Comparison of ENCODE assay signal across 16 mouse cellular contexts in genomic region chr8:126359296-126359695, GRCm38 (mm10).
DNase-seq lines count a peak whose midpoint lies in the region; ATAC-seq and TF ChIP-seq lines count a peak whose summit lies in the region.
"Had no signal": no experiment of that assay in that cellular context is flagged by ENCODE, and none has a peak within 500 bp of the region (broad histone marks: within the 10 kb centered on the region; RNA-seq: fewer than 3 reads in every experiment).

No protein-coding gene starts in this region.

- 50% methylated on average over 6 of the region's 6 CpGs for WGBS in midbrain, embryonic 10.5 days
- 31% methylated on average over 6 of the region's 6 CpGs for WGBS in midbrain, embryonic 13.5 days
- WGBS in kidney, embryonic 14.5 days = 44% methylated on average over 6 of the region's 6 CpGs
- WGBS in olfactory bulb, adult 2 months = 63% methylated on average over 6 of the region's 6 CpGs

- no peak overlapping the region for H3K4me3 ChIP-seq in midbrain, embryonic 10.5 days
- no peak overlapping the region for H3K4me3 ChIP-seq in midbrain, embryonic 13.5 days (replicated peaks)
- H3K4me3 ChIP-seq in kidney, embryonic 14.5 days (ENCODE audit: low read length) = no peak overlapping the region
- H3K4me3 ChIP-seq in olfactory bulb, adult 2 months (ENCODE audit: insufficient read depth, low read depth, low read length) = no peak overlapping the region
- H3K4me3 ChIP-seq: embryonic facial prominence, embryonic 12.5 days; forebrain, embryonic 10.5 days; heart, adult 2 months; liver, embryonic 15.5 days had no signal

- TF ChIP-seq POLR2A in olfactory bulb, adult 2 months (IDR thresholded peaks at IDR 0.05; ENCODE audit: insufficient read depth, low read depth, low read length) = no peak

- H3K27ac ChIP-seq in midbrain, embryonic 10.5 days (replicated peaks) = peak overlapping the region; percentile 70
- H3K27ac ChIP-seq in midbrain, embryonic 13.5 days = no peak overlapping the region
- H3K27ac ChIP-seq in kidney, embryonic 14.5 days (ENCODE audit: low read depth, low read length) = peak overlapping the region; percentile 55; the same call in 1 of the 2 replicates
- H3K27ac ChIP-seq in olfactory bulb, adult 2 months (ENCODE audit: insufficient read depth, low read depth, low read length) = peak overlapping the region; percentile 16; the same call in 1 of the 2 replicates
- H3K27ac ChIP-seq: embryonic facial prominence, embryonic 12.5 days; forebrain, embryonic 10.5 days; heart, adult 2 months; liver, embryonic 15.5 days had no signal

- H3K4me1 ChIP-seq in midbrain, embryonic 10.5 days = peaks cover 16% of the 10 kb centered on the region
- H3K4me1 ChIP-seq in midbrain, embryonic 13.5 days (replicated peaks) = 0 out of 2 replicates have a peak, but pooled peaks cover 3% of the 10 kb centered on the region
- peaks cover 5% of the 10 kb centered on the region; the same call in 1 of the 2 replicates for H3K4me1 ChIP-seq in kidney, embryonic 14.5 days (ENCODE audit: control insufficient read depth, insufficient read depth, low read length)
- H3K4me1 ChIP-seq in olfactory bulb, adult 2 months (ENCODE audit: control insufficient read depth, insufficient read depth, low read length) = peaks cover 21% of the 10 kb centered on the region
- H3K4me1 ChIP-seq: embryonic facial prominence, embryonic 12.5 days; forebrain, embryonic 10.5 days; liver, embryonic 15.5 days had no signal

- TF ChIP-seq CTCF in olfactory bulb, adult 2 months (IDR thresholded peaks at IDR 0.05; ENCODE audit: insufficient read depth, low read depth, low read length) = no peak

- DNase-seq in adrenal gland, adult 8-10 months = peak; percentile 7
- DNase-seq in adrenal gland, adult 18-20 months (ENCODE audit: low spot score in 2 of 2) = no peak
- peak; percentile 13 for DNase-seq in midbrain, embryonic 10.5 days (ENCODE audit: low spot score)
- no peak for DNase-seq in lung, postnatal 14 days
- DNase-seq: cerebellum, postnatal 25 days; heart, adult 2 months; heart, postnatal 36 days; lung, postnatal 4 days; thymus, adult 18-20 months had no signal

- no peaks in the 10 kb centered on the region for H3K9me3 ChIP-seq in midbrain, embryonic 10.5 days (replicated peaks)
- 0 out of 2 replicates have a peak, but pooled peaks cover 6% of the 10 kb centered on the region for H3K9me3 ChIP-seq in midbrain, embryonic 13.5 days
- H3K9me3 ChIP-seq in kidney, embryonic 14.5 days (ENCODE audit: control insufficient read depth, low read length) = no peaks in the 10 kb centered on the region
- H3K9me3 ChIP-seq: forebrain, embryonic 10.5 days; liver, embryonic 15.5 days had no signal

- H3K9ac ChIP-seq in midbrain, embryonic 13.5 days (replicated peaks) = no peak overlapping the region
- H3K9ac ChIP-seq in kidney, embryonic 14.5 days (ENCODE audit: low read depth, low read length) = no peak overlapping the region
- H3K9ac ChIP-seq: embryonic facial prominence, embryonic 12.5 days; liver, embryonic 15.5 days had no signal

- H3K36me3 ChIP-seq in midbrain, embryonic 10.5 days = no peaks in the 10 kb centered on the region
- no peaks in the 10 kb centered on the region for H3K36me3 ChIP-seq in midbrain, embryonic 13.5 days
- H3K36me3 ChIP-seq in kidney, embryonic 14.5 days (ENCODE audit: control insufficient read depth, insufficient read depth, low read length) = no peaks in the 10 kb centered on the region
- H3K36me3 ChIP-seq: embryonic facial prominence, embryonic 12.5 days; forebrain, embryonic 10.5 days; liver, embryonic 15.5 days had no signal

- no peaks in the 10 kb centered on the region for H3K27me3 ChIP-seq in midbrain, embryonic 10.5 days (ENCODE audit: low read depth, poor library complexity, severe bottlenecking)
- no peaks in the 10 kb centered on the region for H3K27me3 ChIP-seq in midbrain, embryonic 13.5 days
- H3K27me3 ChIP-seq in kidney, embryonic 14.5 days (ENCODE audit: control insufficient read depth, insufficient read depth, low read length) = no peaks in the 10 kb centered on the region
- H3K27me3 ChIP-seq: embryonic facial prominence, embryonic 12.5 days; liver, embryonic 15.5 days had no signal

- ATAC-seq in midbrain, embryonic 13.5 days = no peak
- no peak; the same call in 1 of the 2 replicates for ATAC-seq in kidney, embryonic 14.5 days (ENCODE audit: low FRiP score, low TSS enrichment)
- ATAC-seq in megakaryocyte, adult 5-6 weeks (ENCODE audit: poor library complexity, severe bottlenecking) = no peak

- no peak overlapping the region for H3K4me2 ChIP-seq in midbrain, embryonic 13.5 days (replicated peaks)
- H3K4me2 ChIP-seq in kidney, embryonic 14.5 days (replicated peaks; ENCODE audit: low read depth, low read length) = no peak overlapping the region
- H3K4me2 ChIP-seq: embryonic facial prominence, embryonic 12.5 days; liver, embryonic 15.5 days had no signal

Comparison
In these comparisons a context has a peak if more than half of its experiments do, and no peak if none do; other contexts are left out.
1. DNase-seq: peak in adrenal gland, adult 8-10 months (single experiment) and midbrain, embryonic 10.5 days (single experiment); none in adrenal gland, adult 18-20 months (0 of 2) and lung, postnatal 14 days (single experiment).